Mouse (Mus musculus): ENCODE results near the gene Awat1. TPM values are rescaled to one million over a fixed set of nuclear protein-coding genes. Genes with fewer than 3 reads are reported as not detected.

Gene Awat1
- polyA plus RNA-seq (2012; rRNA removed) = not detected in 2 replicates

DNA sequence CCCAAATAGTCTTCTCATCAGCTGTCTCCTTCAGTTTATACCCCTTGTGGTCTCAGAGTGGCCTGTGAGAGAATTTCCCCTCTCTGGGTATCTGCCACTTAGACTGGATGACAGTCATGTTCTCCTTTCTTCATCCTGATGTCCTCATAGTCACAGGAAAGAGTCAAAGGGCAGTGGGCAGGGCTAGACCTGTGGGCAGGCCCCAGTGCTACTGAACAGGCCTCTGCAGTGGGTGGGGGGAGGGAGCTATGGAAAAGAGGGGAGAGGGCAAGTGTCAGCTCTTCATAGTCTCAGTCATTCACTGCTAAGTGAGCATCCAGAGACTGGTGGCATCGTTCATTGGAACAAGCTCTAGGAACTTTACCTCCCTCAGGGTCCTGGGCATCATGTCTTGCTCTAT is at the start of gene Awat1:
Awat1 (plus strand) TSS at position 301 of the 400 bp plus-strand sequence.

DNA sequence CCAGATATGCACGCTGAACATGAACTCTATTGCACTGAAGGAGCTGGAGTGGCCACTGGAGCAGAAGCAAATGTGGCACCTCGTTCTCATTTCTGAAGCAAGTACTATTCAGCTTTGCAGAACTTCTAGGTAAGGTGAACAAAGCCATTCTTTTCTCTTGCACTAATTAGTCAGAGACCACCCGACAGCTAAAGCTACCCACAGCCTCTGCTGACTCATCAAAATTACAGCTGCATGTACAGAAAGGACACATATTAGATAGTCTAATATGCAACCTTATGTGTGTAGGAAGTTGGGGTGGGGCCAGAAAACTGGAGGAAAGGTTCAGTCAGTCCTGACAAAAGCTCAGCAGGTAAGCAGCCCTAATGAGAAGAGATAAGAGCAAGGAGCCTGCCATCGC is 47.6 kb upstream of the Awat1 start, which contains the start of gene Dgat2l6:
Dgat2l6 (plus strand) TSS at position 368 of the 400 bp plus-strand sequence.

GRCm38 (mm10) chrX:100594791-100595190 is 22.7 kb downstream of the Awat1 start, which contains the start of gene P2ry4:
Gene P2ry4 (minus strand): TSS chrX:100594869.

DNA sequence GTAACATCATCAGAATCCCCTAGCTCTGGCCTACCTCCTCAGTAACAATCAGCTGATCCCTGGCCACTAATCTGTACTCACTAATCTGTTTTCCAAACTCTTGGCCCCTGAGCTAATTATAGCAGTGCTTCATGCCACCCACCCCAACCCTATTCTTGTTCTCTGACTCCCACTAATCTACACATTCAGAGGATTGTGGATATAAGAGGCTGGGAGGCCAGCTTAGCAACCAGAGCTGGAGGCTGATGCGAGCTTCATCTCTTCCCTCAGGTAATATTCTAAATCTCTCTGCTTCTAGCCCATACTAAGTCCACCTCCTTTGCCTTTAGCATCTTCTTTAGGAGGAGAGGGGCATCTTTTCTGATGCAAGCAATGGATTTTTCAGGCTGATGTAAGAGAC is 33.3 kb downstream of the Awat1 start, which contains the start of gene Arr3:
Arr3 (plus strand) TSS at position 184 of the 400 bp plus-strand sequence.

GRCm38 (mm10) chrX:100625546-100625801 is 53.4 kb downstream of the Awat1 start, which contains the start of gene Kif4:
Gene Kif4 (plus strand): TSS chrX:100625737.

DNA sequence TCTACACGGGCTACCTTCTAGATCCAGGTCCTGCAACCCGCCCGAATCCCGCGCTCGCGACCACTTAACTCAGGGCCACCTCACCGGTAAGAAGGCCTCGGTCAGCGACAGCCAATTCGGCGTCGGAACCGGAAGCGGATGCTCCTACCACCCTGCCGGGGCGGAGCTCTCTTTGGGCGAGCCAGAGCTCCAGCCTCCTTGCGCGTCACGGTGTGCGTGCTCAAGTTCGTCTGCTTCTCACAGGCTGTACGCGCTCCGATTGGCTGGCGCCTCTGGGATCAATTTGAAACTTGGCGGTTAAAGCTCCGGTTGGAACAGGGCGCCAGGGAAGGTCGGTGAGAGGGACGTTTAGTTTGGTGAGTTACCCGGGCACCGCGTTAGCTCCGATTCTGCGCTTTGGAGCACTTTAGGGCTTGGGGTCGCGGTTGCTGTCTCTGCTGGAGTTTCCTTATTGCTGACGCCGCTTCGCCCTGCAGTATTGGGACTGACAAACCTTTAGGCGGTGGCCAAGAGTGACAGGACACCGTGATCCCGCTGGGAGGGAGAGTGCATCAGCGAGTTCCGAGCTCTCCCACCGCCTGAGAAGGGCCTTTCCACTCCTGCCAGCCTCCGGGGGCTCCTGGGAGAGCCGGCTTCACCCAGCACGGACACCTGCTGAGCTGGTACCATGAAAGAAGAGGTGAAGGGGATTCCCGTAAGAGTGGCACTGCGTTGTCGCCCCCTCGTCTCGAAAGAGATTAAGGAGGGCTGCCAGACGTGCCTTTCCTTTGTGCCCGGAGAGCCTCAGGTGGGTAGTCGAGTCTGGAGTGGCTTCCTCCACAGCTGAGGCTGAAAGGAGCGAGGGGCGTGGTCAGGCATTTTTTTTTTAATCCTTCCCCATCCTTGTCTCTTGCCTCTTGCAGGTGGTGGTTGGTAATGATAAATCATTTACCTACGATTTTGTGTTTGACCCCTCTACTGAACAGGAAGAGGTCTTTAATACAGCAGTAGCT is 54.0 kb downstream of the Awat1 start, which contains the start of gene Pdzd11:
Pdzd11 (minus strand) TSS at position 767 of the 992 bp plus-strand sequence.

Other genes starting within 250 kb of the Awat1 start
- not detected in 2 replicates for gene Otud6a, start 143.2 kb upstream of the Awat1 start, polyA plus RNA-seq (2012; rRNA removed)
- 0.22 and 0.50 TPM in 2 replicates for gene Awat2, start 129.5 kb upstream of the Awat1 start, polyA plus RNA-seq (2012; rRNA removed)
- 11.4 and 16.9 TPM in 2 replicates for gene Igbp1, start 78.0 kb upstream of the Awat1 start, polyA plus RNA-seq (2012; rRNA removed)
- not detected in 2 replicates for gene Dgat2l6, start 47.4 kb upstream of the Awat1 start, polyA plus RNA-seq (2012; rRNA removed)
- gene P2ry4, start 22.6 kb downstream of the Awat1 start, polyA plus RNA-seq (2012; rRNA removed) = 3.3 and 5.4 TPM in 2 replicates
- not detected in 2 replicates for gene Arr3, start 33.2 kb downstream of the Awat1 start, polyA plus RNA-seq (2012; rRNA removed)
- gene Kif4, start 53.5 kb downstream of the Awat1 start, polyA plus RNA-seq (2012; rRNA removed) = 1.3 TPM in 2 replicates
- 13.6 and 16.0 TPM in 2 replicates for gene Pdzd11, start 54.3 kb downstream of the Awat1 start, polyA plus RNA-seq (2012; rRNA removed)
- gene Gdpd2, start 157.6 kb downstream of the Awat1 start, polyA plus RNA-seq (2012; rRNA removed) = 1.5 and 3.4 TPM in 2 replicates
- 13.5 and 16.7 TPM in 2 replicates for gene Dlg3, start 195.5 kb downstream of the Awat1 start, polyA plus RNA-seq (2012; rRNA removed)

Measured in colon, adult 2 months (tissue).